Mouse (Mus musculus): Measurements from ENCODE around the gene Ggt5. TPM values are rescaled to one million over a fixed set of nuclear protein-coding genes. Genes with fewer than 3 reads are reported as not detected.

Ggt5 gene
- polyA plus RNA-seq, 1 experiment from 2014 or later, result 9.5 TPM

- no peaks in the 10 kb centered on the region for H3K36me3 ChIP-seq (ENCODE audit: insufficient read depth, low read length)
- H3K27ac ChIP-seq (ENCODE audit: low read length), result no peak overlapping the region
- H3K9me3 ChIP-seq (ENCODE audit: low read length), result no peaks in the 10 kb centered on the region
- no peaks in the 10 kb centered on the region for H3K27me3 ChIP-seq (ENCODE audit: insufficient read depth, low read length)
- WGBS, result 37% methylated on average over 11 of the region's 11 CpGs
- no peak overlapping the region for H3K4me2 ChIP-seq (replicated peaks; ENCODE audit: low read depth, low read length)
- H3K4me3 ChIP-seq (ENCODE audit: low read length), result no peak overlapping the region
- H3K9ac ChIP-seq (replicated peaks; ENCODE audit: low read length), result no peak overlapping the region
- ATAC-seq (ENCODE audit: low FRiP score, low TSS enrichment), result no peak
- H3K4me1 ChIP-seq (ENCODE audit: insufficient read depth, low read length), result no peaks in the 10 kb centered on the region
Observed at GRCm38 (mm10) chr10:75605162-75605846, 16.2 kb downstream of the Ggt5 start.

GRCm38 (mm10) chr10:75607253-75607652 lies 18.1 kb downstream of the Ggt5 start:
- H3K27me3 ChIP-seq (ENCODE audit: insufficient read depth, low read length), result no peaks in the 10 kb centered on the region
- no peaks in the 10 kb centered on the region for H3K4me1 ChIP-seq (ENCODE audit: insufficient read depth, low read length)
- no peak overlapping the region for H3K27ac ChIP-seq (ENCODE audit: low read length)
- no peak overlapping the region for H3K4me2 ChIP-seq (replicated peaks; ENCODE audit: low read depth, low read length)
- 89% methylated on average over 4 of the region's 4 CpGs for WGBS
- no peak overlapping the region for H3K4me3 ChIP-seq (ENCODE audit: low read length)
- H3K36me3 ChIP-seq (ENCODE audit: insufficient read depth, low read length), result no peaks in the 10 kb centered on the region
- no peaks in the 10 kb centered on the region for H3K9me3 ChIP-seq (ENCODE audit: low read length)
- no peak for ATAC-seq (ENCODE audit: low FRiP score, low TSS enrichment)
- H3K9ac ChIP-seq (replicated peaks; ENCODE audit: low read length), result no peak overlapping the region

GRCm38 (mm10) chr10:75608975-75609374 lies 19.8 kb downstream of the Ggt5 start:
- WGBS, result 80% methylated on average over 11 of the region's 11 CpGs
- Histone ChIP-seq H3K4me2 (replicated peaks; ENCODE audit: low read depth, low read length) (no peak overlapping the region), H3K27ac (ENCODE audit: low read length) (no peak overlapping the region), H3K9me3 (ENCODE audit: low read length) (no peaks in the 10 kb centered on the region), H3K4me3 (ENCODE audit: low read length) (no peak overlapping the region), H3K36me3 (ENCODE audit: insufficient read depth, low read length) (no peaks in the 10 kb centered on the region), H3K27me3 (ENCODE audit: insufficient read depth, low read length) (no peaks in the 10 kb centered on the region), H3K4me1 (ENCODE audit: insufficient read depth, low read length) (no peaks in the 10 kb centered on the region), H3K9ac (replicated peaks; ENCODE audit: low read length) (no peak overlapping the region)
- ATAC-seq (ENCODE audit: low FRiP score, low TSS enrichment), result no peak

GRCm38 (mm10) chr10:75610486-75610885 lies 21.3 kb downstream of the Ggt5 start:
- no peaks in the 10 kb centered on the region for H3K9me3 ChIP-seq (ENCODE audit: low read length)
- no peak overlapping the region for H3K4me3 ChIP-seq (ENCODE audit: low read length)
- H3K4me1 ChIP-seq (ENCODE audit: insufficient read depth, low read length), result no peaks in the 10 kb centered on the region
- no peak overlapping the region for H3K4me2 ChIP-seq (replicated peaks; ENCODE audit: low read depth, low read length)
- no peaks in the 10 kb centered on the region for H3K36me3 ChIP-seq (ENCODE audit: insufficient read depth, low read length)
- no peak overlapping the region for H3K27ac ChIP-seq (ENCODE audit: low read length)
- H3K27me3 ChIP-seq (ENCODE audit: insufficient read depth, low read length), result no peaks in the 10 kb centered on the region
- WGBS, result 66% methylated on average over 7 of the region's 7 CpGs
- ATAC-seq (ENCODE audit: low FRiP score, low TSS enrichment), result no peak
- no peak overlapping the region for H3K9ac ChIP-seq (replicated peaks; ENCODE audit: low read length)

GRCm38 (mm10) chr10:75616044-75616443 lies 26.9 kb downstream of the Ggt5 start:
- no peak overlapping the region for H3K27ac ChIP-seq (ENCODE audit: low read length)
- no peak overlapping the region for H3K9ac ChIP-seq (replicated peaks; ENCODE audit: low read length)
- H3K36me3 ChIP-seq (ENCODE audit: insufficient read depth, low read length), result no peaks in the 10 kb centered on the region
- H3K4me3 ChIP-seq (ENCODE audit: low read length), result no peak overlapping the region
- no peak overlapping the region for H3K4me2 ChIP-seq (replicated peaks; ENCODE audit: low read depth, low read length)
- no peak for ATAC-seq (ENCODE audit: low FRiP score, low TSS enrichment)
- WGBS, result 86% methylated on average over 4 of the region's 4 CpGs
- no peaks in the 10 kb centered on the region for H3K9me3 ChIP-seq (ENCODE audit: low read length)
- H3K4me1 ChIP-seq (ENCODE audit: insufficient read depth, low read length), result no peaks in the 10 kb centered on the region
- H3K27me3 ChIP-seq (ENCODE audit: insufficient read depth, low read length), result no peaks in the 10 kb centered on the region

GRCm38 (mm10) chr10:75620818-75621217 lies 31.7 kb downstream of the Ggt5 start:
- H3K9ac ChIP-seq (replicated peaks; ENCODE audit: low read length), result no peak overlapping the region
- no peaks in the 10 kb centered on the region for H3K27me3 ChIP-seq (ENCODE audit: insufficient read depth, low read length)
- ATAC-seq (ENCODE audit: low FRiP score, low TSS enrichment), result no peak
- H3K4me1 ChIP-seq (ENCODE audit: insufficient read depth, low read length), result no peaks in the 10 kb centered on the region
- WGBS, result 47% methylated on average over 3 of the region's 3 CpGs
- H3K27ac ChIP-seq (ENCODE audit: low read length), result no peak overlapping the region
- H3K4me3 ChIP-seq (ENCODE audit: low read length), result no peak overlapping the region
- no peak overlapping the region for H3K4me2 ChIP-seq (replicated peaks; ENCODE audit: low read depth, low read length)
- H3K36me3 ChIP-seq (ENCODE audit: insufficient read depth, low read length), result no peaks in the 10 kb centered on the region
- H3K9me3 ChIP-seq (ENCODE audit: low read length), result no peaks in the 10 kb centered on the region

GRCm38 (mm10) chr10:75625920-75626319 lies 36.8 kb downstream of the Ggt5 start:
- WGBS, result 54% methylated on average over 6 of the region's 6 CpGs
- Histone ChIP-seq H3K27ac (ENCODE audit: low read length) (no peak overlapping the region), H3K4me1 (ENCODE audit: insufficient read depth, low read length) (no peaks in the 10 kb centered on the region), H3K36me3 (ENCODE audit: insufficient read depth, low read length) (no peaks in the 10 kb centered on the region), H3K9ac (replicated peaks; ENCODE audit: low read length) (no peak overlapping the region), H3K27me3 (ENCODE audit: insufficient read depth, low read length) (no peaks in the 10 kb centered on the region), H3K4me3 (ENCODE audit: low read length) (no peak overlapping the region), H3K9me3 (ENCODE audit: low read length) (no peaks in the 10 kb centered on the region), H3K4me2 (replicated peaks; ENCODE audit: low read depth, low read length) (no peak overlapping the region)
- ATAC-seq (ENCODE audit: low FRiP score, low TSS enrichment), result no peak

- no peak overlapping the region for H3K27ac ChIP-seq (ENCODE audit: low read length)
- ATAC-seq (ENCODE audit: low FRiP score, low TSS enrichment), result no peak
- H3K27me3 ChIP-seq (ENCODE audit: insufficient read depth, low read length), result no peaks in the 10 kb centered on the region
- H3K4me3 ChIP-seq (ENCODE audit: low read length), result no peak overlapping the region
- no peak overlapping the region for H3K4me2 ChIP-seq (replicated peaks; ENCODE audit: low read depth, low read length)
- H3K9ac ChIP-seq (replicated peaks; ENCODE audit: low read length), result no peak overlapping the region
- WGBS, result 70% methylated on average over 3 of the region's 3 CpGs
- H3K9me3 ChIP-seq (ENCODE audit: low read length), result no peaks in the 10 kb centered on the region
- H3K4me1 ChIP-seq (ENCODE audit: insufficient read depth, low read length), result no peaks in the 10 kb centered on the region
- no peaks in the 10 kb centered on the region for H3K36me3 ChIP-seq (ENCODE audit: insufficient read depth, low read length)
Observed at GRCm38 (mm10) chr10:75626991-75627390, 37.9 kb downstream of the Ggt5 start.

- no peaks in the 10 kb centered on the region for H3K27me3 ChIP-seq (ENCODE audit: insufficient read depth, low read length)
- H3K9ac ChIP-seq (replicated peaks; ENCODE audit: low read length), result no peak overlapping the region
- H3K9me3 ChIP-seq (ENCODE audit: low read length), result no peaks in the 10 kb centered on the region
- ATAC-seq (ENCODE audit: low FRiP score, low TSS enrichment), result no peak
- WGBS, result 75% methylated on average over 3 of the region's 3 CpGs
- no peaks in the 10 kb centered on the region for H3K36me3 ChIP-seq (ENCODE audit: insufficient read depth, low read length)
- no peaks in the 10 kb centered on the region for H3K4me1 ChIP-seq (ENCODE audit: insufficient read depth, low read length)
- H3K4me3 ChIP-seq (ENCODE audit: low read length), result no peak overlapping the region
- no peak overlapping the region for H3K4me2 ChIP-seq (replicated peaks; ENCODE audit: low read depth, low read length)
- H3K27ac ChIP-seq (ENCODE audit: low read length), result no peak overlapping the region
Observed at GRCm38 (mm10) chr10:75627490-75627889, 38.4 kb downstream of the Ggt5 start.

GRCm38 (mm10) chr10:75632633-75633032 lies 43.5 kb downstream of the Ggt5 start:
- WGBS, result 43% methylated on average over 5 of the region's 5 CpGs
- Histone ChIP-seq H3K4me1 (ENCODE audit: insufficient read depth, low read length) (no peaks in the 10 kb centered on the region), H3K27me3 (ENCODE audit: insufficient read depth, low read length) (no peaks in the 10 kb centered on the region), H3K27ac (ENCODE audit: low read length) (no peak overlapping the region), H3K9me3 (ENCODE audit: low read length) (no peaks in the 10 kb centered on the region), H3K9ac (replicated peaks; ENCODE audit: low read length) (no peak overlapping the region), H3K4me3 (ENCODE audit: low read length) (no peak overlapping the region), H3K36me3 (ENCODE audit: insufficient read depth, low read length) (no peaks in the 10 kb centered on the region), H3K4me2 (replicated peaks; ENCODE audit: low read depth, low read length) (no peak overlapping the region)
- no peak for ATAC-seq (ENCODE audit: low FRiP score, low TSS enrichment)
